Mouse (Mus musculus) G1E (cell line): ENCODE data around the gene Wipi1. TPM values are rescaled to one million over a fixed set of nuclear protein-coding genes. Genes with fewer than 3 reads are reported as not detected.
"Not testable (repeated sequence)": the region's sequence is repeated elsewhere in the genome, so short reads cannot be mapped to it uniquely, and the experiment has no call there.

Source experiments
- ATAC-seq: 2 replicates; pipeline ENCODE4 v1.8.0; 2016; ENCODE audit warnings: mild to moderate bottlenecking; ENCODE audit not compliant: insufficient number of reproducible peaks, poor library complexity, low FRiP score, severe bottlenecking; ENCODE audit errors: extremely low read depth
- DNase-seq: peaks from one replicate; pipeline ENCODE4 v3.0.0; 2012; ENCODE audit warnings: low spot score
- H3K27me3 ChIP-seq: 2 replicates; pipeline ENCODE4 v1.6.1; 2012; ENCODE audit warnings: mild to moderate bottlenecking, low read length, inconsistent platforms; ENCODE audit not compliant: insufficient read depth
- H3K36me3 ChIP-seq: replicated peaks from 2 replicates; pipeline ENCODE3; 2012; ENCODE audit warnings: mild to moderate bottlenecking, inconsistent platforms
- H3K4me1 ChIP-seq: 2 replicates; pipeline ENCODE4 v1.6.1; 2012; ENCODE audit warnings: low read depth, low read length, inconsistent platforms, mixed read lengths; ENCODE audit not compliant: insufficient read depth
- H3K4me3 ChIP-seq: 2 replicates; pipeline ENCODE4 v1.5.1; 2012; ENCODE audit warnings: low read depth, mild to moderate bottlenecking, inconsistent platforms, low read length, moderate library complexity, mixed read lengths
- H3K9me3 ChIP-seq: replicated peaks from 2 replicates; pipeline ENCODE4 v1.6.1; 2012; ENCODE audit warnings: inconsistent platforms
- CTCF ChIP-seq: IDR thresholded peaks from 2 replicates; pipeline ENCODE4 v1.5.1; 2012; ENCODE audit warnings: low read depth, low read length, inconsistent platforms, mixed read lengths
- GATA1 ChIP-seq: IDR thresholded peaks from 2 replicates; pipeline ENCODE4 v1.6.1; 2012; ENCODE audit warnings: borderline replicate concordance, low read length, inconsistent platforms, mixed read lengths
- GATA2 ChIP-seq: IDR thresholded peaks from 2 replicates; pipeline ENCODE4 v1.6.1; 2012; ENCODE audit warnings: low read depth, low read length, inconsistent platforms, borderline replicate concordance
- POLR2AphosphoS5 ChIP-seq: IDR thresholded peaks from 2 replicates; pipeline ENCODE4 v1.6.1; 2012; ENCODE audit warnings: low read depth, low read length, inconsistent platforms; ENCODE audit not compliant: insufficient replicate concordance
- TAL1 ChIP-seq: conservative IDR thresholded peaks from 2 replicates; pipeline ENCODE4 v1.6.1; 2012; ENCODE audit warnings: low read depth, low read length, inconsistent platforms, mixed read lengths
- polyA plus RNA-seq: library from polyadenylated mRNA; stranded (reverse); fragments of >175 nt; gene quantifications from 2 replicates; pipeline ENCODE4 v1.2.3, GENCODE M21; 2012
- total RNA-seq, 2 experiments: library from RNA; stranded (forward) in 1 of 2; stranded (reverse) in 1 of 2; fragments of 200-1000 nt in 1 of 2; fragments of >200 nt in 1 of 2; fragmentation: Nextera tagmentation in 1 of 2; gene quantifications; 2 replicates each; pipeline ENCODE4 v1.2.3; 2014 to 2017

Wipi1 gene
- 14.0 and 15.0 TPM in 2 replicates for total RNA-seq (2014; fragmentation: Nextera tagmentation)
- 4.8 and 5.0 TPM in 2 replicates for total RNA-seq (2017)
- 12.6 and 15.4 TPM in 2 replicates for polyA plus RNA-seq

GRCm38 (mm10) chr11:109611303-109612149 is at the start of gene Wipi1:
Gene Wipi1, minus strand, starts transcription at chr11:109611967.
- H3K27me3 ChIP-seq = no peaks in the 10 kb centered on the region
- DNase-seq = peak; percentile 91
- TF ChIP-seq GATA2 (no peak), CTCF (no peak), TAL1 (no peak), POLR2AphosphoS5 (no peak), GATA1 (no peak)
- peak within 1 kb of the TSS; percentile 90 for H3K4me3 ChIP-seq
- H3K36me3 ChIP-seq = peaks cover 3% of the 10 kb centered on the region
- peak; percentile 86 for ATAC-seq
- H3K9me3 ChIP-seq = no peaks in the 10 kb centered on the region
- peaks cover 63% of the 10 kb centered on the region for H3K4me1 ChIP-seq

DNA sequence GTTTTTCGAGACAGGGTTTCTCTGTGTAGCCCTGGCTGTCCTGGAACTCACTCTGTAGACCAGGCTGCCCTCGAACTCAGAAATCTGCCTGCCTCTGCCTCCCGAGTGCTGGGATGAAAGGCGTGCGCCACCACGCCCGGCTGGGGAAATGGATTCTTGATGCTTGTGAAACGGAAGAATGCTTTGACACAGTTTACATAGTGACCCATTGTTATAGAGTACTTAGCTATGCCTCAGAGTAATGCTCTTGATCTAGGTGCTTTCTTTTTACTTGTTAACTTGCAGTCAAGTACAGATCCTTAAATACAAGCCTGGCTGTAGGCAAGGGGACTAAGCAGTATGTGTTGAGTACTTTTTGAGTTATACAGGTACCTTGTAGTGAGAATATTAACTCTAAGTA is 48.8 kb upstream of the Wipi1 start:
- H3K4me3 ChIP-seq, ATAC-seq, DNase-seq, H3K9me3 ChIP-seq, H3K27me3 ChIP-seq: not testable (repeated sequence)
- peaks cover 87% of the 10 kb centered on the region for H3K36me3 ChIP-seq
- peaks cover 18% of the 10 kb centered on the region for H3K4me1 ChIP-seq

DNA sequence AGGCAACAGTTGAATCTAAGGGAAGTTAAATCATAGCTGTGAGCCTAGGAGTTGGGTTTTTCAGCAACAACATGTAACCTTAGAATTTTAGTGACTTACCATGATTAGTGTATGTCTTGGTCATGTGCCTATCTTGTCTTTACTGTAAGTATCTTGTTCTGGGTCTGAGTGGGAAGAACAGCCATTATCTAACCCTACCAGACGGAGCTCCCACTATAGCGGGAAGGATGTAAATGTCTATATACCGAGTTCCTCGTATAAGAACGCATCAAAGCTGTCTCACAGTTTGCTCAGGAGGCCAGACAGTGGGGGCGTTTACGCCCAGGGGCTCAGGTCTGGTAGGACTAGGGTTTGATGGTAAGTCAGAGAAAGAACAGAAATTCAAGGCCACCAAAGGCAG is 44.5 kb upstream of the Wipi1 start:
- TF ChIP-seq POLR2AphosphoS5 (no peak), CTCF (no peak), GATA2 (no peak), TAL1 (no peak), GATA1 (no peak)
- no peak overlapping the region for H3K4me3 ChIP-seq
- H3K36me3 ChIP-seq = peaks cover 70% of the 10 kb centered on the region
- no peaks in the 10 kb centered on the region for H3K27me3 ChIP-seq
- no peaks in the 10 kb centered on the region for H3K9me3 ChIP-seq
- H3K4me1 ChIP-seq = peaks cover 49% of the 10 kb centered on the region
- DNase-seq (no peak), ATAC-seq (no peak)

GRCm38 (mm10) chr11:109654581-109654980 is 42.8 kb upstream of the Wipi1 start:
- no peak overlapping the region for H3K4me3 ChIP-seq
- peaks cover 53% of the 10 kb centered on the region for H3K4me1 ChIP-seq
- no peaks in the 10 kb centered on the region for H3K9me3 ChIP-seq
- 0 out of 2 replicates have a peak, but pooled peaks cover 5% of the 10 kb centered on the region for H3K27me3 ChIP-seq
- no peak for TF ChIP-seq CTCF
- no peak for TF ChIP-seq GATA1
- no peak for TF ChIP-seq POLR2AphosphoS5
- TF ChIP-seq TAL1 = no peak
- H3K36me3 ChIP-seq = peaks cover 54% of the 10 kb centered on the region
- ATAC-seq (no peak), DNase-seq (no peak)

GRCm38 (mm10) chr11:109653201-109653600 is 41.4 kb upstream of the Wipi1 start:
- Histone ChIP-seq H3K4me1 (peaks cover 64% of the 10 kb centered on the region), H3K27me3 (peaks cover 13% of the 10 kb centered on the region), H3K4me3 (peak overlapping the region; percentile 28; the same call in 1 of the 2 replicates), H3K9me3 (no peaks in the 10 kb centered on the region), H3K36me3 (peaks cover 43% of the 10 kb centered on the region)
- DNase-seq (no peak), ATAC-seq (no peak)
- TF ChIP-seq TAL1 = no peak
- TF ChIP-seq POLR2AphosphoS5 = no peak
- no peak for TF ChIP-seq GATA1
- TF ChIP-seq GATA2 = no peak
- TF ChIP-seq CTCF = no peak

DNA sequence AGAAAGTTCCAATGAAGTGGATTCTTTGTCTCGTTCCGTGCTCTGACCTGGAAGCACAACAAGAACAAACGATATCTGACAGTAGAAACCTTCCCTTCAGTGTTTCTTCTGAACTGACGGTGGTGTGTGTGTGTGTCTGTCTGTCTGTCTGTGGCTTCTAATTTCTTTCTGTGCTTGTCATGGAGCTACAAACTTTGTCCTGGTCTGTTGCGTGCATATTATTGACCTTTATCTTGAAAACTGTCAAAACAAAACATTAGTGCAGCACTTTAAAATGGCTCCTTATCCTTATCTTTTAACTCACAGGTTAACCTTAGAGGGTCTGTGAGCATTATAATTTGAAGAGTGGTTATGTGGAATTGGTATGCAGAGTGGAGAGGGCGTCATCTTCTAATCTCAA is 40.7 kb upstream of the Wipi1 start:
- TF ChIP-seq POLR2AphosphoS5 = no peak
- 0 out of 2 replicates have a peak, but pooled peaks have one; percentile 18 for TF ChIP-seq TAL1
- no peaks in the 10 kb centered on the region for H3K9me3 ChIP-seq
- H3K27me3 ChIP-seq = peaks cover 16% of the 10 kb centered on the region
- peaks cover 64% of the 10 kb centered on the region for H3K4me1 ChIP-seq
- peaks cover 43% of the 10 kb centered on the region for H3K36me3 ChIP-seq
- peak overlapping the region; percentile 95; the same call in 1 of the 2 replicates for H3K4me3 ChIP-seq
- DNase-seq (no peak), ATAC-seq (no peak)
